Mouse (Mus musculus): ENCODE data around the gene Ssbp3.

GRCm38 (mm10) chr4:107001259-107001810 lies 90.8 kb downstream of the Ssbp3 start:
- no peak for TF ChIP-seq CTCF (IDR thresholded peaks at IDR 0.05; ENCODE audit: insufficient read depth, low read length)
- TF ChIP-seq POLR2A (IDR thresholded peaks at IDR 0.05; ENCODE audit: borderline replicate concordance, extremely low read depth, low read depth, low read length) = no peak

Data from lung, adult 2 months (tissue).